Mouse (Mus musculus): ENCODE measurements around the gene Slc39a11. TPM values are rescaled to one million over a fixed set of nuclear protein-coding genes. Genes with fewer than 3 reads are reported as not detected.

Slc39a11 gene
- polyA plus RNA-seq, 1 experiment from 2014 or later, result 18.3 TPM

GRCm38 (mm10) chr11:113611112-113611646, 38.7 kb downstream of the Slc39a11 start:
- Histone ChIP-seq H3K4me1 (peaks cover 12% of the 10 kb centered on the region), H3K9me3 (replicated peaks) (no peaks in the 10 kb centered on the region), H3K4me3 (no peak overlapping the region), H3K4me2 (peak overlapping the region; percentile 41; the same call in 1 of the 2 replicates), H3K27ac (peak overlapping the region; percentile 3; the same call in 1 of the 2 replicates), H3K27me3 (replicated peaks) (0 out of 2 replicates have a peak, but pooled peaks cover 6% of the 10 kb centered on the region), H3K36me3 (no peaks in the 10 kb centered on the region), H3K9ac (no peak overlapping the region)
- ATAC-seq, result no peak
- 72% methylated on average over 10 of the region's 10 CpGs for WGBS (ENCODE audit: insufficient replicate concordance)

- Histone ChIP-seq H3K4me2 (no peak overlapping the region), H3K4me1 (peaks cover 12% of the 10 kb centered on the region), H3K9me3 (replicated peaks) (no peaks in the 10 kb centered on the region), H3K27ac (no peak overlapping the region), H3K4me3 (no peak overlapping the region), H3K36me3 (no peaks in the 10 kb centered on the region), H3K27me3 (replicated peaks) (no peaks in the 10 kb centered on the region), H3K9ac (no peak overlapping the region)
- 52% methylated on average over 5 of the region's 5 CpGs for WGBS (ENCODE audit: insufficient replicate concordance)
- ATAC-seq, result no peak
Observed at GRCm38 (mm10) chr11:113610266-113610665, 39.6 kb downstream of the Slc39a11 start.

- H3K4me1 ChIP-seq, result peaks cover 12% of the 10 kb centered on the region
- H3K9ac ChIP-seq, result no peak overlapping the region
- H3K4me2 ChIP-seq, result no peak overlapping the region
- H3K36me3 ChIP-seq, result no peaks in the 10 kb centered on the region
- no peaks in the 10 kb centered on the region for H3K9me3 ChIP-seq (replicated peaks)
- H3K27me3 ChIP-seq (replicated peaks), result no peaks in the 10 kb centered on the region
- 58% methylated on average over 5 of the region's 5 CpGs for WGBS (ENCODE audit: insufficient replicate concordance)
- no peak overlapping the region for H3K27ac ChIP-seq
- H3K4me3 ChIP-seq, result no peak overlapping the region
- no peak for ATAC-seq
Observed at GRCm38 (mm10) chr11:113609581-113609980, 40.3 kb downstream of the Slc39a11 start.

GRCm38 (mm10) chr11:113607556-113607955, 42.3 kb downstream of the Slc39a11 start:
- H3K27ac ChIP-seq, result no peak overlapping the region
- no peak for ATAC-seq
- H3K4me1 ChIP-seq, result peaks cover 12% of the 10 kb centered on the region
- no peaks in the 10 kb centered on the region for H3K9me3 ChIP-seq (replicated peaks)
- no peaks in the 10 kb centered on the region for H3K27me3 ChIP-seq (replicated peaks)
- no peak overlapping the region for H3K9ac ChIP-seq
- no peak overlapping the region for H3K4me3 ChIP-seq
- H3K36me3 ChIP-seq, result no peaks in the 10 kb centered on the region
- WGBS (ENCODE audit: insufficient replicate concordance), result 86% methylated on average over 12 of the region's 12 CpGs
- H3K4me2 ChIP-seq, result no peak overlapping the region

GRCm38 (mm10) chr11:113601616-113602343, 48.1 kb downstream of the Slc39a11 start:
- no peaks in the 10 kb centered on the region for H3K4me1 ChIP-seq
- H3K4me2 ChIP-seq, result no peak overlapping the region
- WGBS (ENCODE audit: insufficient replicate concordance), result 64% methylated on average over 12 of the region's 12 CpGs
- no peak overlapping the region for H3K27ac ChIP-seq
- no peak overlapping the region for H3K4me3 ChIP-seq
- no peaks in the 10 kb centered on the region for H3K9me3 ChIP-seq (replicated peaks)
- no peak overlapping the region for H3K9ac ChIP-seq
- ATAC-seq, result no peak
- no peaks in the 10 kb centered on the region for H3K27me3 ChIP-seq (replicated peaks)
- H3K36me3 ChIP-seq, result no peaks in the 10 kb centered on the region

GRCm38 (mm10) chr11:113600526-113601245, 49.2 kb downstream of the Slc39a11 start:
- H3K9me3 ChIP-seq (replicated peaks), result no peaks in the 10 kb centered on the region
- ATAC-seq, result no peak
- no peak overlapping the region for H3K4me3 ChIP-seq
- H3K4me1 ChIP-seq, result no peaks in the 10 kb centered on the region
- H3K36me3 ChIP-seq, result no peaks in the 10 kb centered on the region
- H3K27me3 ChIP-seq (replicated peaks), result no peaks in the 10 kb centered on the region
- no peak overlapping the region for H3K9ac ChIP-seq
- WGBS (ENCODE audit: insufficient replicate concordance), result 68% methylated on average over 18 of the region's 18 CpGs
- no peak overlapping the region for H3K4me2 ChIP-seq
- H3K27ac ChIP-seq, result no peak overlapping the region

GRCm38 (mm10) chr11:113597632-113598031, 52.2 kb downstream of the Slc39a11 start:
- Histone ChIP-seq H3K9me3 (replicated peaks) (no peaks in the 10 kb centered on the region), H3K9ac (no peak overlapping the region), H3K4me3 (no peak overlapping the region), H3K27ac (no peak overlapping the region), H3K27me3 (replicated peaks) (no peaks in the 10 kb centered on the region), H3K4me2 (no peak overlapping the region), H3K36me3 (no peaks in the 10 kb centered on the region), H3K4me1 (no peaks in the 10 kb centered on the region)
- WGBS (ENCODE audit: insufficient replicate concordance), result 63% methylated on average over 3 of the region's 3 CpGs
- ATAC-seq, result no peak

- 70% methylated on average over 5 of the region's 5 CpGs for whole genome bisulfite sequencing (ENCODE audit: insufficient replicate concordance)
Observed at GRCm38 (mm10) chr11:113595144-113595543, 54.7 kb downstream of the Slc39a11 start.

GRCm38 (mm10) chr11:113588936-113589335, 60.9 kb downstream of the Slc39a11 start:
- Histone ChIP-seq H3K9ac (no peak overlapping the region), H3K4me2 (no peak overlapping the region), H3K9me3 (replicated peaks) (no peaks in the 10 kb centered on the region), H3K27me3 (replicated peaks) (no peaks in the 10 kb centered on the region), H3K36me3 (no peaks in the 10 kb centered on the region), H3K27ac (no peak overlapping the region), H3K4me3 (no peak overlapping the region), H3K4me1 (no peaks in the 10 kb centered on the region; the same call in 1 of the 2 replicates)
- 38% methylated on average over 3 of the region's 3 CpGs for WGBS (ENCODE audit: insufficient replicate concordance)
- ATAC-seq, result no peak

More at GRCm38 (mm10) chr11:113595144-113595543, 54.7 kb downstream of the Slc39a11 start:
- H3K4me1 ChIP-seq, result no peaks in the 10 kb centered on the region
- H3K4me3 ChIP-seq, result no peak overlapping the region
- H3K4me2 ChIP-seq, result no peak overlapping the region
- no peaks in the 10 kb centered on the region for H3K36me3 ChIP-seq
- ATAC-seq, result no peak
- H3K9ac ChIP-seq, result no peak overlapping the region
- H3K27ac ChIP-seq, result no peak overlapping the region
- H3K9me3 ChIP-seq (replicated peaks), result no peaks in the 10 kb centered on the region
- H3K27me3 ChIP-seq (replicated peaks), result no peaks in the 10 kb centered on the region

- Histone ChIP-seq H3K27ac (no peak overlapping the region), H3K4me1 (no peaks in the 10 kb centered on the region; the same call in 1 of the 2 replicates), H3K4me2 (no peak overlapping the region), H3K9me3 (replicated peaks) (no peaks in the 10 kb centered on the region), H3K27me3 (replicated peaks) (no peaks in the 10 kb centered on the region), H3K4me3 (no peak overlapping the region), H3K9ac (no peak overlapping the region), H3K36me3 (no peaks in the 10 kb centered on the region)
- ATAC-seq, result no peak
- 74% methylated on average over 6 of the region's 6 CpGs for WGBS (ENCODE audit: insufficient replicate concordance)
Observed at GRCm38 (mm10) chr11:113586423-113586822, 63.5 kb downstream of the Slc39a11 start.

- no peaks in the 10 kb centered on the region for H3K36me3 ChIP-seq
- no peaks in the 10 kb centered on the region for H3K27me3 ChIP-seq (replicated peaks)
- H3K4me3 ChIP-seq, result no peak overlapping the region
- no peaks in the 10 kb centered on the region; the same call in 1 of the 2 replicates for H3K4me1 ChIP-seq
- 54% methylated on average over 11 of the region's 11 CpGs for WGBS (ENCODE audit: insufficient replicate concordance)
- no peak for ATAC-seq
- H3K27ac ChIP-seq, result no peak overlapping the region
- no peak overlapping the region for H3K9ac ChIP-seq
- H3K9me3 ChIP-seq (replicated peaks), result no peaks in the 10 kb centered on the region
- H3K4me2 ChIP-seq, result no peak overlapping the region
Observed at GRCm38 (mm10) chr11:113583879-113584661, 65.8 kb downstream of the Slc39a11 start.

Measured in liver, embryonic 12.5 days (tissue).